Mouse (Mus musculus) heart, adult 18-20 months (tissue): ENCODE results near the gene Olfr527. TPM values are rescaled to one million over a fixed set of nuclear protein-coding genes. Genes with fewer than 3 reads are reported as not detected.

Experiments used
- DNase-seq, 2 experiments: peaks; one replicate each; pipeline ENCODE4 v3.0.0; 2021 to 2022; ENCODE audit warnings: mixed read lengths in 1 of 2
- long read RNA-seq, 2 experiments: library from polyadenylated mRNA; stranded (forward); transcript quantifications; one replicate each; pipeline ENCODE4 v2.0.0; 2021
- total RNA-seq, 2 experiments: library from RNA; stranded (reverse); gene quantifications; 2 replicates each; pipeline ENCODE4 v1.2.3; 2021

Gene Olfr527
- not detected for total RNA-seq
- long read RNA-seq, experiment 1, result 0 reads
- long read RNA-seq, experiment 2, result 0 reads

DNA sequence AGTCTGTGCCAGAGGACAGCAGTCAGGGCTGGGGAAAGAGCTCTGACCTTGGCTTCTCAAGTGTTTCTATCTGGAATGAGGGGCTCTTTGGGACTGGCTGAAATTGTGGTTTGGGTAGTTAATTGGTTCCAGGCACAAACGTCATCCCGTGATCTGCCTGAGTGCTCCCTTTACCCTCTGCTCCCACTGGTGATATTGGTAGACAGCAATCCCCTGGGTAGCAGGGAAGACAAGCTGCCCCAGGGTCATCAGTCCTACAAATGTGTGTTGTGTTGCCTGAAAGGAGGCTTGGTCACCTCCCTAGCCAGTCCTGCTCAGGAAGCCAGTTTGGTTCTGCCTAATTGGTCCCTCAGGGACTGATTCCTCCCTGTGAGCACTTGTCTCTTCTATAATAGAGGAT, at the start of gene Olfr527:
TSS of gene Olfr527 (plus strand) at position 301 of the 400 bp plus-strand sequence.
- DNase-seq, result no peak

GRCm38 (mm10) chr7:140295746-140296145, 38.1 kb upstream of the Olfr527 start:
- no peak for DNase-seq

DNA sequence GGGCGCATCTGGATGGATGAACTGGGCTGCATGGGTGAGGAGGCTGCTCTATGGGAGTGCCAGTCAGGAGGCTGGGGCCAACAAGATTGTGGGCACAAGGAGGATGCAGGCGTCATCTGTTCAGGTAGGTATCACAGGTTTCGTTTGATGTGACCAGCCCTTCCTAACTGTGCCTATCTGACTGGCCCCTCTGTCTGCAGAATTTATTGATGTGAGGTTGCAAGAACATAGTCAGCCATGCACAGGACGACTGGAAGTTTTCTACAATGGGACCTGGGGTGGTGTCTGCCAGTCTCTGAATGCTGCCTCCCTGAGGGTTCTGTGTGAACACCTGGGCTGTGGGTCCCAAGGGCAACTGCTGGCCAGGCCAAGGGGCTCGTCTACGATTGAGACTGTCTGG, 36.9 kb upstream of the Olfr527 start:
- no peak for DNase-seq

- no peak for DNase-seq
Measured at GRCm38 (mm10) chr7:140299416-140299815, 34.4 kb upstream of the Olfr527 start.

- DNase-seq, result no peak
Measured at GRCm38 (mm10) chr7:140319861-140320385, 13.9 kb upstream of the Olfr527 start.

GRCm38 (mm10) chr7:140320558-140320957, 13.3 kb upstream of the Olfr527 start, which contains the start of gene Olfr525:
TSS of gene Olfr525 (plus strand) at chr7:140320858.
- DNase-seq, result no peak

GRCm38 (mm10) chr7:140321135-140321534, 12.7 kb upstream of the Olfr527 start:
- no peak for DNase-seq

GRCm38 (mm10) chr7:140329766-140330304, 4.0 kb upstream of the Olfr527 start:
- DNase-seq, result no peak

GRCm38 (mm10) chr7:140361571-140361970, 27.8 kb downstream of the Olfr527 start, which contains the start of gene Olfr60:
TSS of gene Olfr60 (minus strand) at chr7:140361671.
- DNase-seq, result no peak

DNA sequence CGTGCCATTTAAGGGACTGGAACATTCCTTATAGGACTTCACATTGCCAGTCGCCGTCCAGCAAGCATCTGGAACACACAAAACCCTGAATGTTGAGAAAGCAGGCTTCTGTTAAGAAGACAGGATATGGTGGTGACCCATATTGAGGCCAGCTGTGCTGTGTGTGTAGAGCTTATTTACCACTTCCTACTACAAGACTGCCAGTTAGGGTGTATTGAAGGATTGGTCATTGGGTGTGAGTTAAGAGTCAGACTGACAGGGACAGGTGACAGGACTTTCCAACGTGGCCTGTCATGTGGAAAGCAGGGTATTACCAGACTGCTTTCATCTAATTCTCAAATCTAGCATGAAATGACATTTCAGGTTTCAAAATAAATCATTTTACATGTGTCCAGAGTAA, 40.5 kb downstream of the Olfr527 start:
- no peak for DNase-seq

DNA sequence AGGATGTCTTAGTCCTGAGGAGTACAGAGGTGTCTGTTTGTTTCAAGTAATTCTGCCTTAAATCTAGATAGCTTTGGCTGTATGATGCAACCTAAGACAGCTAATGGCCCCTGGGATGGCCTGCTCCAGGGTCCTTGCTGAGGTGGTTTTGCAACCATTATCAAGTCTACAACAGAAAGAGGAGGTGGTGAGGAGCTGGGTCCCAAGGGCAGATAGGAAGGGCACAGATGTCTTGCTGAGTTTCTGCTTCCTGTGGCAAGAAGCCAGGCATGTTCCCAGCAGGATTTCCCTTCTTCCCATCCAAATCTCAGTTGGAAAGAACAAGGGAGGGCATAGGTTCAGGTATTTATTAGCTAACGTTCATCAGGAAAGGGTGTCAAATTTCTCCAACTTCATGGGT, 42.4 kb downstream of the Olfr527 start, which contains the start of gene Olfr530:
TSS of gene Olfr530 (minus strand) at position 101 of the 400 bp plus-strand sequence.
- DNase-seq, result no peak

- no peak for DNase-seq
Measured at GRCm38 (mm10) chr7:140376911-140377310, 43.1 kb downstream of the Olfr527 start.

Other genes starting within 250 kb of the Olfr527 start
- gene Prap1, start 240.6 kb upstream of the Olfr527 start, total RNA-seq, result not detected
- 10 to 100 TPM; 76.2 to 87.2 TPM for gene Fuom, start 231.6 kb upstream of the Olfr527 start, total RNA-seq
- 1 to 10 TPM; 3.6 to 5.5 TPM for gene Paox, start 218.2 kb upstream of the Olfr527 start, total RNA-seq
- 100 to 1,000 TPM; 512 to 515 TPM for gene Echs1, start 217.5 kb upstream of the Olfr527 start, total RNA-seq
- gene Mtg1, start 196.5 kb upstream of the Olfr527 start, total RNA-seq, result 10 to 100 TPM; 28.5 to 34.2 TPM
- gene Sprn, start 179.1 kb upstream of the Olfr527 start, total RNA-seq, result under 1 TPM; 0.35 to 0.41 TPM
- gene Olfr522, start 169.3 kb upstream of the Olfr527 start, total RNA-seq, result not detected
- gene Olfr523, start 160.8 kb upstream of the Olfr527 start, total RNA-seq, result not detected
- gene Olfr524, start 128.1 kb upstream of the Olfr527 start, total RNA-seq, result not detected
- under 1 TPM in 1 of 2 experiments, not detected in 1; 0.20 TPM for gene Cd163l1, start 115.8 kb upstream of the Olfr527 start, total RNA-seq
- gene 5830411N06Rik, start 86.7 kb upstream of the Olfr527 start, total RNA-seq, result not detected
- gene Olfr525, start 13.2 kb upstream of the Olfr527 start, total RNA-seq, result not detected
- gene Olfr60, start 27.7 kb downstream of the Olfr527 start, total RNA-seq, result not detected
- gene Olfr530, start 42.3 kb downstream of the Olfr527 start, total RNA-seq, result not detected
- not detected for gene Olfr531, start 68.9 kb downstream of the Olfr527 start, total RNA-seq
- gene Olfr532, start 87.6 kb downstream of the Olfr527 start, total RNA-seq, result not detected
- not detected for gene Olfr533, start 129.4 kb downstream of the Olfr527 start, total RNA-seq
- not detected for gene Olfr535, start 150.2 kb downstream of the Olfr527 start, total RNA-seq
- gene Olfr536, start 173.4 kb downstream of the Olfr527 start, total RNA-seq, result not detected
- gene Olfr538, start 233.9 kb downstream of the Olfr527 start, total RNA-seq, result not detected